Mouse (Mus musculus) layer of hippocampus, adult 11-12 months (tissue): ENCODE measurements around the gene Troap.

ENCODE experiments used
- DNase-seq: peaks from one replicate; pipeline ENCODE4 v3.0.0; 2022; ENCODE audit warnings: low spot score

Gene Troap

GRCm38 (mm10) chr15:99114312-99115064 is 40.1 kb downstream of the Troap start:
- DNase-seq: no peak

- no peak for DNase-seq
These were observed 40.7 kb downstream of the Troap start for GRCm38 (mm10) chr15:99115065-99115423.

- no peak for DNase-seq
These were observed 42.2 kb downstream of the Troap start for GRCm38 (mm10) chr15:99116539-99116938.

GRCm38 (mm10) chr15:99120814-99121213 is 46.4 kb downstream of the Troap start:
- DNase-seq: no peak

GRCm38 (mm10) chr15:99122642-99123041 is 48.3 kb downstream of the Troap start:
- no peak for DNase-seq

- no peak for DNase-seq
These were observed 51.3 kb downstream of the Troap start, which contains the start of gene Spats2 for GRCm38 (mm10) chr15:99125711-99126080. Gene Spats2 (plus strand): TSS chr15:99125916.

GRCm38 (mm10) chr15:99126081-99126815 is 51.9 kb downstream of the Troap start:
- peak; percentile 82 for DNase-seq

- DNase-seq: no peak
These were observed 52.5 kb downstream of the Troap start for GRCm38 (mm10) chr15:99126816-99127365.

- no peak for DNase-seq
These were observed 53.6 kb downstream of the Troap start for GRCm38 (mm10) chr15:99127851-99128522.

- DNase-seq: no peak
These were observed 55.1 kb downstream of the Troap start for GRCm38 (mm10) chr15:99129441-99129840.

- DNase-seq: no peak
These were observed 55.9 kb downstream of the Troap start for GRCm38 (mm10) chr15:99129956-99130910.
